Mouse (Mus musculus) liver, embryonic 16.5 days (tissue): Measurements from ENCODE around the gene Agbl4. TPM values are rescaled to one million over a fixed set of nuclear protein-coding genes. Genes with fewer than 3 reads are reported as not detected.

Experiments used
- ATAC-seq: fragments of 200-750 bp; cut with Nextera tagmentation; 2 replicates; pipeline ENCODE4 v1.8.0; 2017; ENCODE audit warnings: low read depth, mild to moderate bottlenecking, moderate number of reproducible peaks, moderate library complexity
- H3K27ac ChIP-seq: fragments of 300-500 bp; sonication (generic); 2 replicates; pipeline ENCODE4 v1.5.1; 2014; ENCODE audit warnings: mild to moderate bottlenecking, low read length
- H3K27me3 ChIP-seq: fragments of 300-500 bp; sonication (generic); 2 replicates; pipeline ENCODE4 v1.6.1; 2014; ENCODE audit warnings: low read depth, low read length, mixed read lengths; ENCODE audit not compliant: control insufficient read depth, insufficient read depth
- H3K36me3 ChIP-seq: fragments of 300-500 bp; sonication (generic); 2 replicates; pipeline ENCODE4 v1.6.1; 2014; ENCODE audit warnings: mild to moderate bottlenecking; ENCODE audit not compliant: control insufficient read depth, insufficient read depth
- H3K4me1 ChIP-seq: fragments of 300-500 bp; sonication (generic); 2 replicates; pipeline ENCODE4 v1.6.1; 2014; ENCODE audit warnings: low read depth, low read length, mixed read lengths; ENCODE audit not compliant: control insufficient read depth
- H3K4me2 ChIP-seq: fragments of 300-500 bp; sonication (generic); 2 replicates; pipeline ENCODE4 v1.6.1; 2014; ENCODE audit warnings: low read depth, low read length, mixed read lengths
- H3K4me3 ChIP-seq: fragments of 300-500 bp; sonication (generic); 2 replicates; pipeline ENCODE4 v1.5.1; 2014; ENCODE audit warnings: low read depth, mild to moderate bottlenecking, low read length
- H3K9ac ChIP-seq: fragments of 300-500 bp; sonication (generic); 2 replicates; pipeline ENCODE4 v1.6.1; 2014; ENCODE audit warnings: low read depth, low read length
- H3K9me3 ChIP-seq: fragments of 300-500 bp; sonication (generic); replicated peaks from 2 replicates; pipeline ENCODE4 v1.6.1; 2016; ENCODE audit warnings: low read length; ENCODE audit not compliant: control insufficient read depth
- WGBS: fragments of 180-500 bp; shearing (Covaris S2); extraction: QIAGEN DNeasy Blood & Tissue Kit; methylation state at CpG from one replicate; pipeline ENCODE4 v1.1.7; 2014; ENCODE audit not compliant: insufficient replicate concordance; 5-methylcytosine and 5-hydroxymethylcytosine counted together
- polyA plus RNA-seq: library from polyadenylated mRNA; unstranded; fragments of >200 nt; fragmentation: Nextera tagmentation; extraction: Ambion mirVana; gene quantifications from 2 replicates; pipeline ENCODE4 v1.2.1, GENCODE M21; 2015

Gene Agbl4
- not detected in 2 replicates for polyA plus RNA-seq

DNA sequence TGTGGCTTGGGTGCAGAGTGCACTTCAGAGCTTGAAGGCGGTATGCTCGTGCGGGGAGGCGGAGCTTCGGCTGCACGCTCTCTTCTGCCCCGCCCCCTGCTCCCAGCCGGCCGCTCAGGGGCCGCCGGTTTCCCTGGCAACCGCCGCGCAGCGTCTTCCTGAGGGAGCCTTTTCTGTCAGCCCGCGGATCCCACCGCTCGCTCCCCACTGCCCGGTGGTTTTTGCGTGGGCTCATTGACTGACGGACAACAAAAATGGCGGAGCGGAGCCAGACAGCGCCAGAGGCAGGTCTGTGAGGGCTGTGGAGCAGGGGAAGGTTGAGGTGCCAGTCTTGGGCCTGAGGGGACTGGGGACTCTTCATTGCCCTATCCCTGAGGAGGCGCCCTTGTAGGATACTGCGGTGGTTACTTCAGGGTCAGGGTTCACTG lies at the start of gene Agbl4:
Gene Agbl4, plus strand, starts transcription at position 44 of the 428 bp plus-strand sequence.
- Histone ChIP-seq H3K27ac (no peak within 1 kb of the TSS), H3K4me1 (no peaks in the 10 kb centered on the region), H3K27me3 (no peaks in the 10 kb centered on the region), H3K4me3 (peak within 1 kb of the TSS; percentile 51), H3K9ac (no peak within 1 kb of the TSS), H3K4me2 (peak within 1 kb of the TSS; percentile 55), H3K9me3 (no peaks in the 10 kb centered on the region), H3K36me3 (no peaks in the 10 kb centered on the region)
- 0% methylated on average over 27 of the region's 27 CpGs for WGBS
- peak; percentile 63; the same call in 1 of the 2 replicates for ATAC-seq

- 8% methylated on average over 6 of the region's 6 CpGs for WGBS
- Histone ChIP-seq H3K27ac (no peak overlapping the region), H3K9me3 (no peaks in the 10 kb centered on the region), H3K27me3 (peaks cover 10% of the 10 kb centered on the region), H3K4me3 (peak overlapping the region; percentile 55), H3K9ac (no peak overlapping the region), H3K4me1 (no peaks in the 10 kb centered on the region), H3K36me3 (no peaks in the 10 kb centered on the region), H3K4me2 (peak overlapping the region; percentile 69)
- no peak for ATAC-seq
Measured at GRCm38 (mm10) chr4:110350856-110351177, 46.6 kb upstream of the Agbl4 start.

DNA sequence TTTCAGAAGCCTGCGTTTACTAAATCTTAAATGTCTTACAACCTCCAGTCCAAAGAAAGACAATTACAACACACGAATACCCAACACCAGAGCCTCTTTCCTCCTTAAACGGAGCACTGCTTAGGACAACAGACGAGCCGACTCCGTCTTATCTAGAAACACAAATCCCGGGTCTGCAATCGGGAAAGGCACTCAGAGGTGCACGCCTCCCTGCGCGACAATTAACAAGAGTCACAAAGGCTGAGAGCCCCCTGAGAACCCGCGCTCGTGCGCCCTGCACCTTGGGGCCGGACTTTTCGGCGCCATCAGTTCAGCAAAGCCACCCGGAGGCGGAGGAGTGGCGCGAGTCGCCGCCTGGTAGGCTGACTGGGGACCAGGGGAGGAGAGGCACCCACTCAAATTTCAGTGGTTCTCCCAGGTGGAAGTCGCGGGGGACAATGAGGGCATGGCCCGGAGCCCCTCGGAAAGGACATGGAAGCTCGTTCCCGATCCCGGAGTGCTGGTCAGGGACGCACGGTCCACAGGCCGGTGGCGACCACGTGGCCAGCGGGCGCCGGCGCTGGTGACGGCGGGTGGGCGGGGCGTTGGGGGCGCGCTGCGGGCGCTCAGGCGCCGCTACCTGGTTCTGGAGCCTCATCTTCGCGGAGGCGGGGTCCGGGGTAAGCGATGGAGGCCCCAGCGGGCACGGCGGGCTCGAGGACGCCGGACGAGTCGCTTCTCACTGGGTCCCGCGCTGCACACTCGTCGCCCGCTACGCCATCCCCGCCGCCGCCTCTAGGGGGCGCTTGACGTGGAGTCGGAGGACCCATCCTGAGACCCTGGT lies 46.1 kb upstream of the Agbl4 start, which contains the start of gene Elavl4:
Gene Elavl4, minus strand, starts transcription at position 732 of the 823 bp plus-strand sequence.
- H3K27me3 ChIP-seq, result peaks cover 10% of the 10 kb centered on the region
- peak; percentile 68 for ATAC-seq
- H3K36me3 ChIP-seq, result no peaks in the 10 kb centered on the region
- peak within 1 kb of the TSS; percentile 55 for H3K4me3 ChIP-seq
- H3K9ac ChIP-seq, result no peak within 1 kb of the TSS
- no peaks in the 10 kb centered on the region for H3K4me1 ChIP-seq
- H3K27ac ChIP-seq, result no peak within 1 kb of the TSS
- H3K4me2 ChIP-seq, result peak within 1 kb of the TSS; percentile 69
- no peaks in the 10 kb centered on the region for H3K9me3 ChIP-seq
- WGBS, result under 1% methylated on average over 75 of the region's 75 CpGs

GRCm38 (mm10) chr4:110352001-110352369 lies 45.5 kb upstream of the Agbl4 start:
- Histone ChIP-seq H3K9ac (no peak overlapping the region), H3K4me3 (peak overlapping the region; percentile 55; the same call in 1 of the 2 replicates)
- WGBS, result 8% methylated on average over 5 of the region's 5 CpGs

DNA sequence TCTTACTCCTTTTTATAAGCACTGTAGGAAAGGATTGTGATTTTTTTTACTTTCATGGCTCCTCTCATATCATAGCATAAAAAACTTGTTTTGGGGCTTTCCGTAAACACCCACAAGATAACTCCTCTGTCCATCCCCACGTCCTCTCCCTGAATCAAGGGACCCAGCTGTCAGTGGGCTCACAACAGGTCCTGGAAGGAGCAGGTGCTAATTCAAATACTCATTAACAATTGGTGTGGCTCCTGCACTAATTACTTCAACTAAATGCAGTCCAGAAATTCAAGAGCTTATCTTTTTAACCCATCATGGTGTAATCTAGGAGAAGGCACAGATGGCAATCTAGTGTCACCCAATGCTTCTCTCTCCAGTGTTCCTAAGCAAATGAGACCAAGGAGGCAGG lies 36.9 kb upstream of the Agbl4 start:
- no peak overlapping the region for H3K4me2 ChIP-seq
- no peaks in the 10 kb centered on the region for H3K36me3 ChIP-seq
- ATAC-seq, result no peak
- H3K9ac ChIP-seq, result no peak overlapping the region
- H3K27me3 ChIP-seq, result no peaks in the 10 kb centered on the region
- no peak overlapping the region for H3K4me3 ChIP-seq
- no peaks in the 10 kb centered on the region for H3K9me3 ChIP-seq
- H3K27ac ChIP-seq, result no peak overlapping the region
- no peaks in the 10 kb centered on the region for H3K4me1 ChIP-seq
- WGBS, result 54% methylated on average over 2 of the region's 2 CpGs

More at GRCm38 (mm10) chr4:110352001-110352369, 45.5 kb upstream of the Agbl4 start:
- Histone ChIP-seq H3K27me3 (peaks cover 10% of the 10 kb centered on the region), H3K4me2 (peak overlapping the region; percentile 69), H3K27ac (no peak overlapping the region), H3K9me3 (no peaks in the 10 kb centered on the region), H3K4me1 (no peaks in the 10 kb centered on the region), H3K36me3 (no peaks in the 10 kb centered on the region)
- ATAC-seq, result no peak

DNA sequence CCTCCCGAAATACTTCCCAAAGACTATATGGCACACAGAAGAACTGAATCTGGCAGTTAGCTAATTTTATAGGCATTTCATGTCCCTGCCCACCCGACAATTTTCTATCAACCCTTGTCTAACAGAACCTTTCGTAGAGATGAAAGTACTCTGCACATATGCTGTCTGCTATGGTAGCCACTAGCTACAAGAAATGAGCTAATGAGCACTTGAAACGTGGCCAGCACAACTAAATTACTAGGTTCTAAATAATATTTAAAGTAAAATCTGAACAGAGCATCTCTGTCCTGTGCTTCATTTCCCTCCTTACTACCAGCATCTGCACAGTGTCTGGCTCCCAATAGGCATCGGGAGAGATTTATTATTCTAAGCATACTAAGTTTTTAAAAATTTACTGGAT lies 1.2 kb upstream of the Agbl4 start:
- H3K4me2 ChIP-seq, result no peak overlapping the region
- H3K9me3 ChIP-seq, result no peaks in the 10 kb centered on the region
- no peak overlapping the region for H3K27ac ChIP-seq
- no peak for ATAC-seq
- no peak overlapping the region for H3K9ac ChIP-seq
- no peaks in the 10 kb centered on the region for H3K4me1 ChIP-seq
- no peaks in the 10 kb centered on the region for H3K27me3 ChIP-seq
- no peak overlapping the region for H3K4me3 ChIP-seq
- H3K36me3 ChIP-seq, result no peaks in the 10 kb centered on the region
- 56% methylated on average over 5 of the region's 5 CpGs for WGBS

DNA sequence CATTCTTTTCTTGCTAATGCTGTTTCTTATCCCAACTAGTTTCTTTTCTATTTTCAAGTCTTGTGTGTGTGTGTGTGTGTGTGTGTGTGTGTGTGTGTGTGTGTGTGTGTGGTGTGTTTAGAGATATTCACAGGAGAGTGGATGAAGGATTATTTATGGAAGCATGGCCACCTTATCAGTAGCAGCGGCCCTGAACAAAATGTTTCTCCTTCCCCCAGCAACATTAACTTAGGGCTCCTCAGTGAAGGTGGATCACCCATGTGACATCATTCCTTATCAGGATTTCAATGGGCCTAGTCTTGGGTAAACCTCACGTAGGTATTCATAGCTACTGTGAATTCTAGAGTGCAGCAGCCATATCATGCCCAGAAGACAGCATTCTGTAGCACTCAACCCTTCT lies 22.8 kb downstream of the Agbl4 start:
- 59% methylated on average over 2 of the region's 2 CpGs for WGBS
- Histone ChIP-seq H3K27me3 (no peaks in the 10 kb centered on the region), H3K27ac (no peak overlapping the region), H3K4me2 (no peak overlapping the region), H3K4me3 (no peak overlapping the region), H3K4me1 (no peaks in the 10 kb centered on the region), H3K9me3 (no peaks in the 10 kb centered on the region), H3K36me3 (no peaks in the 10 kb centered on the region), H3K9ac (no peak overlapping the region)
- no peak for ATAC-seq

- ATAC-seq, result no peak
- no peak overlapping the region for H3K4me2 ChIP-seq
Measured at GRCm38 (mm10) chr4:110427653-110428052, 30.2 kb downstream of the Agbl4 start.

GRCm38 (mm10) chr4:110494371-110494770 lies 96.9 kb downstream of the Agbl4 start:
- H3K4me1 ChIP-seq, result no peaks in the 10 kb centered on the region

More at GRCm38 (mm10) chr4:110427653-110428052, 30.2 kb downstream of the Agbl4 start:
- no peaks in the 10 kb centered on the region for H3K9me3 ChIP-seq
- no peaks in the 10 kb centered on the region for H3K36me3 ChIP-seq
- no peak overlapping the region for H3K27ac ChIP-seq
- no peak overlapping the region for H3K9ac ChIP-seq
- no peak overlapping the region for H3K4me3 ChIP-seq
- no peaks in the 10 kb centered on the region for H3K4me1 ChIP-seq
- no peaks in the 10 kb centered on the region for H3K27me3 ChIP-seq

More at GRCm38 (mm10) chr4:110494371-110494770, 96.9 kb downstream of the Agbl4 start:
- ATAC-seq, result no peak
- H3K27me3 ChIP-seq, result no peaks in the 10 kb centered on the region
- H3K9ac ChIP-seq, result no peak overlapping the region
- no peaks in the 10 kb centered on the region for H3K9me3 ChIP-seq
- no peaks in the 10 kb centered on the region for H3K36me3 ChIP-seq
- 27% methylated on average over 1 of the region's 1 CpGs for WGBS
- H3K4me2 ChIP-seq, result no peak overlapping the region
- no peak overlapping the region for H3K4me3 ChIP-seq
- H3K27ac ChIP-seq, result no peak overlapping the region
